Mouse (Mus musculus): ENCODE data around the gene Heyl. TPM values are rescaled to one million over a fixed set of nuclear protein-coding genes. Genes with fewer than 3 reads are reported as not detected.

Heyl gene
- total RNA-seq, 2 experiments from 2014 or later, result 11.8 to 18.1 TPM

Other genes with a start within 250 kb of the Heyl start
- 1 to 10 TPM; 2.2 to 2.3 TPM for gene Mycl, start 237.9 kb upstream of the Heyl start, total RNA-seq (2021)
- gene Trit1, start 217.0 kb upstream of the Heyl start, total RNA-seq (2021), result 10 to 100 TPM in 1 of 2 experiments, 1 to 10 TPM in 1; 8.3 to 12.2 TPM
- not detected for gene Bmp8b, start 128.4 kb upstream of the Heyl start, total RNA-seq (2021)
- gene Oxct2b, start 117.3 kb upstream of the Heyl start, total RNA-seq (2021), result not detected
- gene Ppie, start 93.6 kb upstream of the Heyl start, total RNA-seq (2021), result 10 to 100 TPM; 16.2 to 18.8 TPM
- under 1 TPM; 0.06 to 0.07 TPM for gene Hpcal4, start 50.3 kb upstream of the Heyl start, total RNA-seq (2021)
- gene Nt5c1a, start 32.1 kb upstream of the Heyl start, total RNA-seq (2021), result 10 to 100 TPM in 1 of 2 experiments, 1 to 10 TPM in 1; 7.9 to 10.7 TPM
- gene Pabpc4, start 28.8 kb downstream of the Heyl start, total RNA-seq (2021), result 100 to 1,000 TPM; 286 to 288 TPM
- under 1 TPM in 1 of 2 experiments, not detected in 1; 0.20 TPM for gene Oxct2a, start 90.1 kb downstream of the Heyl start, total RNA-seq (2021)
- under 1 TPM; 0.08 to 0.60 TPM for gene Bmp8a, start 109.7 kb downstream of the Heyl start, total RNA-seq (2021)

Measured in gastrocnemius, postnatal 14 days (tissue).